Mouse (Mus musculus): ENCODE data around the gene Adam17.

The Adam17 gene

GRCm38 (mm10) chr12:21350113-21350876, 23.1 kb downstream of the Adam17 start:
- no peak for DNase-seq

- DNase-seq = no peak
These were observed 26.5 kb downstream of the Adam17 start for GRCm38 (mm10) chr12:21346972-21347371.

GRCm38 (mm10) chr12:21340674-21341073, 32.8 kb downstream of the Adam17 start:
- DNase-seq = no peak

DNA sequence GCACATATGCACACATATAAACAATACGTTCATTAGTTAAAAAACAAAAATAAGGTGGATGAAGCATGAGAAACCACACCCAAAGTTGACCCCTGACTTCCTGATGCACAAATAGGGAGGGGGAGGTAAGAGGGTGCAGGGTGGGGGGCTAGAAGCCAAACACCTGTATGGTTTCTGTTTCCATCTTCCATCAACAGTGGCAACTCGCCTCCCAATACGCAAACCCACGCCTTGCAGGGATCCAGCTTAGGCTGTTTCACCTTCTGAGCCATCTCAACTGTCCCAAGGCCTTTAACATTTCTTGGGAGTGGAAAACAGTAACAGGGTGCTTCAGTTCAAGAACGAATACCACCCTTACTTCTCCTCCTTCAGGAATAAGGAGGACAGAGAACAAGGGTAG, 36.3 kb downstream of the Adam17 start:
- DNase-seq = no peak

DNA sequence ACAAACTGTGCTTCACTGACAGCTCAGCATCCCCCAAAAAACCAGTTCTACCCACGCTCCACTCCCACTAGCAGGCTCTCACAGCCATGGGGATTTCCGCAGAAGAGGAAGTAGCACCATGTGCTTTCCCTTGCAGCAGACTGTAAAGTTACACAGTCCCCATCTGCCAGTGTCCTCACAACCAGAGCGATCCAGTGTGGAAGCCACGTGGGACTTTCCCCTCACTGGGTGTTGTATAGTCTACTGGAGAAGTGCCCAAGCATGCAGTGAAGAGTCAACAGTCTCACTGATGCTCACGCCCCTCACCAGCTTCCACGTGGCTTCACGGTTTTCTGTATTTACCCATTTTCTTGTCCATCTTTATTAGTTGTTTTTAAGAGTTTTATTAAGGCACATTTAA, 37.6 kb downstream of the Adam17 start:
- DNase-seq = no peak

DNA sequence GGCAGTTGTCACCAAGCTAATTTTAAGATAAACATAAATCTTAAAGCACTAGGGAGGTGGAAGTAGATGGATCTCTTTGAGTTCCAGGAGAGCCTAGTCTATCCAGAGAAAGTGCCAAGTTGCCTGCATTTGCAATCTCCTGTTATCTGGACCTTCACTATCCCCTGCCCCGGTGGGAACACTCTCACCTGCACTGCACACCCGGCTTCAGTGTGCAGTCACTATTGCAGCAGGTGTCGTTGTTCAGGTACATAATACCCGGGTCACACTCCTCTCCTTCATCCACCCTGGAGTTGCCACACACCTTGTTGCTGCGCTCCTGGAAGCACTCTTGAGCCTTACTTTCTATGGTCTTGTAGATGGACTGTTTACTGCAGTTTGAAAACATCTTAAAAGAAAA, 39.7 kb downstream of the Adam17 start:
- no peak for DNase-seq

DNA sequence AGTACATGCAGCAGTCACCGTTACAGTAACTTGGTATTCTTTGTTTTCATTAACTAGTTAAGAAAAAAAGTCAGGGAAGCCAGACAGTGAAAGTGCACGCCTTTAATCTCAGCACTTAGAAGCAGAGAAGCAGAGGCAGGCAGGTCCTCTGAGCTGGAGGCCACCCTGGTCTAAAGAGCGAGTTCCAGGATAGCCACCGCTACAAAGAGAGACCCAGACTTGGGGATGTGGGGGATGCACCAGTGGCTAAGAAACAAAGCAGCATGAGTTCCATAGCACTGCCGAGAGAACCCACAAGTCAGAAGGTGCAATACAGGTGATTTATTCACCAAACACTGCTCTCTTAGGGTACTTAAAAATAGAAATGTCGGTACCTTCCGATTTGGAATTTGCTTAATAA, 40.4 kb downstream of the Adam17 start:
- DNase-seq = no peak

DNA sequence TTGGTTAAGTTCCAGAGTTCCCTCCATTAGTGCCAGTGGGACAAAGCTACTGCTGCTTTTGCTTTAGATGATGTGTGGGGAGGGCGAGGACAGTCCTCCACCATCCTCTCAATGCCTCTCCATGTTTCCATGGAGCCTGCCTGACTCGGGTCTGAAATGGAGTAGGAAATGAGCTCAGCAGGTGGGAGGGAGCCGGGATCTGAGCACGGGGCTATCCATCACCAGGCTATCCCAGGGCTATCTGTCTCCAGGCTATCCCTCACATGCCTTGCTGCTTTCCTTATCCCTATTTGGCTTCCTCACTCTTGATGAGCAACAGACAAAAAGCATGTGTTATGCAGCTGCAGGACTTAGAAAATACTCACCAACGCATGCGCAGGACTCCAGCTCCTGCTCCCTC, 41.7 kb downstream of the Adam17 start:
- DNase-seq = no peak

- DNase-seq = no peak
These were observed 42.4 kb downstream of the Adam17 start for GRCm38 (mm10) chr12:21330961-21331576.

GRCm38 (mm10) chr12:21329661-21330400, 43.6 kb downstream of the Adam17 start:
- no peak for DNase-seq

- DNase-seq = no peak
These were observed 47.1 kb downstream of the Adam17 start for GRCm38 (mm10) chr12:21326325-21326724.

DNA sequence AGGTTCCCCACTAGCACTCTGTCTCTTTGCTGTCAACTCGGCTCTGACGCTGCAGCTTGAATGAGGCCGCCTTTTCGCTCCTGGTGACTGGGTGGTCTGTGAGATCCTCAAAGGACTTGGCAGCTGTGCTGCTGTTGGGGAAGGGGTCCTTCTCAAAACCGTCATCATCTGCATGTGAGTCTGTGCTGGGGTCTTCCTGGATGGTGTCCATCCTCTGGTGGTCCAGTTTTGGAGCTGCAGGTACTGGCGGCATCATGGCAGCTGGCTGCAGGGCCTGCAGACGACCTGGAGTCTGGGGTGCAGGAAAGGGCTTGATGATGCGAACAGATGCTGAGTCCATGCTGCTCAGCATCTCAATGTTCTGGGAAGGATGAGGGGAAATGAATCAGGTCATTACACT, 48.2 kb downstream of the Adam17 start:
- DNase-seq = no peak

GRCm38 (mm10) chr12:21324101-21324500, 49.3 kb downstream of the Adam17 start:
- no peak for DNase-seq

GRCm38 (mm10) chr12:21322856-21323255, 50.6 kb downstream of the Adam17 start:
- DNase-seq = no peak

- no peak for DNase-seq
These were observed 51.1 kb downstream of the Adam17 start for GRCm38 (mm10) chr12:21322296-21322695.

- peak; percentile 80 for DNase-seq
These were observed 52.3 kb downstream of the Adam17 start for GRCm38 (mm10) chr12:21321170-21321569.

DNA sequence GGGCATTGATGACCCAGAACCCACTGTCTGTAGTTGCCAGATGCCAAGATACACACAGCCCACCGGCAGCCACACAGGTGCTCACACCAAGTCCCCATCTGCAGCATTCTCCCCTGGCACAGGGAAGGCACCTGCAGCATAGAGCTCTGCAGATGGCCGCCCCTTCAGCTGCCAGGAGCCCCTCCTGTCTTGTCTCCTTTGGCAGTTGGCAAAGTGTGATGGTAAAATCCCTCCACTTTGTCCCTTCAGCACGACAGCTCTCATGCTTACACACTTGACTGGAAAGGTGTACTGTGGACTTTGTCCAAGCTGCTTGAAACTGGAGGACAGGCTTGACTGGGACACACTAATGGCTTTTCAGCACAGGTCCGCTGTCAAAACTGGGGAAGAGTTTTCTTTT, 53.1 kb downstream of the Adam17 start:
- DNase-seq = peak; percentile 59

DNA sequence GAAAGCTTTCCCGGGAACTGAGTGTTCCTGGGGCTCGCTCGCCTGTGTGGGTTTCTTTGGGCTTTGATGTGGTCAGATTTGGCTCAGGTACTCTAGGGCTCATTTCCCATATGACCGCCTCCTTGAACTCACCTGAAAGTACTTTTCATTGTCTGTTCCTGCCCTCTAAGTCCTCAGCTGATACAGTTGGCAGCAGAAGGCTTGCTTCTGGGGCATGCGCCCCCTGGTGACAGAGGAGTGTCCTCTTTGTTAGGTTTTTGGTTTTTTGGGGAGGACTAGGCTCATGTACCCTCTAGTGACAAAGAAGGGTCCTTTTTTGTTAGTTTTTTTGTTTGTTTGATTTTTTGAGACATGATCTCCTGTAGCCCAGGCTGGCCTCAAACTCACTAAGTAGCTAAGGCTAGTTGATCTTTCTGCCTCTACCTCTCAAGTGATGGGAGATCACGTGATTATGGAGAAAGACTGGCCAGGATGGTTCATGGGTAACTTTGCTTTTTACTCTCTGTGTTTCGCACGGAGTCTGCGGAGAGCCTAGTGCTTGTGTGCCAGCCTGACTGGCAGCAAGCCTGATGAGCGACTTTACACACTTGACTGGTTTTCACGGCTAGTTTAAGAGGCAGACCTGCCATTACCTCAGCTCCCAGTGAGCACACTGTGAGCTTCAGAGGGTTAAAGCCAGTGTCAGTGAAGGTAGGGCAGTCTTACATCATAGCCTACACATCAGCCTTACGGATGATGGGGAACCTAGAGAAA, 55.1 kb downstream of the Adam17 start:
- peak; percentile 79 for DNase-seq

DNA sequence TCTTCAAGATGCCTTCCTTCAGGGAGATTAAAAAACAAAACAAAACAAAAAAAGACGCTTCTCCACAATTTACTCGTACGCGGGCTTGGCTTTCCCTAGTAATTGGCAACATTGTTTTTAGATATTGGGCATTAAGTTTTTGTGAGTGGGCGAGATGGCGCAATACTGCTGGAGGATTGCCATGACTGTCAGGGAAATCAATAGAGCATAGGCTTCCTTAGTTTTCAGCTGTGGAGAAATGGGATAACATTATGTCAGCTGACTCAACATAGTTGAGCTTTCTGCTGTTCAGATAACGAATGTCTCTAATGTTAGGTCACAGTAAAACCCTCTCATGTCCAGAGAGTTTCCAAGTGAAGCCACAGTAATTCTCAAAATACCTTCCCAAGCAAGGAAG, 56.6 kb downstream of the Adam17 start:
- no peak for DNase-seq

DNA sequence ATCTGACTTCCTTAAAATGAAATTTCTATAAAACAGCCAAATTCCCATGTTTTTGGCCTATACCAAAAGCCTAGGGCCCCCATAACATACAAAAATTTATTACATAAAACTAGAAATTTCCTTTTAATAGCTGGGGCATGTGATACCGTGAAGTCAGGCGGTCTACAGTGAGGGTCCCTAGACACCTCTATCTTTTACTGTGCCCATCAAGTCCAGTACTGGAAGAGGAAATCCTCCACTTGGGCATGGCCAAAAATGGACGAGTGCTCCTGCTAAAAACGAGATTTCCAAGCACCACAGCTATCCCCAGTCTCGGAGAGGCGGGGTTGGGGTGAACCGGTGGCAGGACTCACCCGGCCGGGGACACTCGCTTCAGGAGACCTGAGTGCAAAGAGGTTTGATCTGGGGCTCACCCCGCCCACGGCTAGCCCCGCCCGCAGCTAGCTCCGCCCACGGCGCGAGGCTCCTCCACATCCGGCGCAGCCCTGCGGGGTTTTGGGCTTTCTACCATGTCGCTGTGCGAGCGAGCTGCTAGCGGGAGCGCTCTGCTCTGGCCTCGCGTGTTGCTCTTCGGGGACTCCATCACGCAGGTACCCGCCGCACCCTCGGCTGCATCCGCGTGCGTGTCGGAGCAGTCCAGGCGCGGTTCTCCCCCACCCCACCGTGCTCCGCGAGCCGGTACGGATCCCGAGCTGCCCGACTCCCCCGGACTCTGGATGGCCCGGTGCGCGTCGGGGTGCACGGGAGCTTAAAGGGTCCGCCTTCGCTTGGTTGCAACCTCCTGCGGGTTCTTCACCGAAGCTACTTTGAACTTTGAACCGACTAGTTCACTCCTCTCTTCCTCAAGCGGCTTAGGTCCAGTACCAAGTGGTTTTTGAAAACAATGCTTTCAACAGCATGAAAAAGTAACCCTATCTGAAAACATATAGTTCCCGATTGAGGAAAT, 57.2 kb downstream of the Adam17 start, which contains the start of gene Iah1:
Gene Iah1, plus strand, starts transcription at position 467 of the 946 bp plus-strand sequence.
- peak; percentile 88 for DNase-seq

DNA sequence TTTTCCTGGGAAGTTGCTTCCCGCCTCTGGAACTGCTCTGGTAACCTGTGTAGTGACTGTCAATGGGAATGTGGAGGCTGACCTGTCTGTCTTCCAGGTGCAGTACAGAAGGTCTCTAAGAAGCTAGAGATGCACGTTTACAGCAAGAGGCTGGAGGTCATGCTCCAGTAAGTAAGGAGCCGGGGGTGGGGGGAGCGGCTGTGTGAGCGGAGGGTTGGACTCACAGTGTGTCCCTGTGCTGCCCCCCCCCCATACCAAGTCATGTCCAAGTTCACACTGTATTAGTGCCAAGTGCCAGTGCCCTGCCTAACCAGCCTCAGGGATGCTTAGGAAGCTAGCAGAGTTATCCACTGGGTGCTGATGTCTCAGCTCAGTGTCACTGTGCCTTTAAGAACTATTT, 61.2 kb downstream of the Adam17 start:
- DNase-seq = no peak

GRCm38 (mm10) chr12:21306721-21307120, 66.7 kb downstream of the Adam17 start:
- no peak for DNase-seq

Measured in kidney, adult 11 months (tissue).